Mouse (Mus musculus) limb, embryonic 12.5 days (tissue): ENCODE data around the gene Slc44a1. TPM values are rescaled to one million over a fixed set of nuclear protein-coding genes. Genes with fewer than 3 reads are reported as not detected.

Experiments
- ATAC-seq: fragments of 200-750 bp; cut with Nextera tagmentation; 2 replicates; pipeline ENCODE4 v1.8.0; 2017; ENCODE audit warnings: low read depth, moderate TSS enrichment; ENCODE audit not compliant: insufficient number of reproducible peaks, insufficient read depth, low FRiP score, low TSS enrichment
- H3K27ac ChIP-seq: fragments of 300-500 bp; sonication (generic); 2 replicates; pipeline ENCODE4 v1.5.1; 2016; ENCODE audit warnings: mild to moderate bottlenecking, moderate library complexity
- H3K27me3 ChIP-seq: fragments of 300-500 bp; sonication (generic); 2 replicates; pipeline ENCODE4 v1.6.1; 2016; ENCODE audit warnings: mild to moderate bottlenecking, moderate library complexity
- H3K36me3 ChIP-seq: fragments of 300-500 bp; sonication (generic); 2 replicates; pipeline ENCODE4 v1.6.1; 2016; ENCODE audit warnings: mild to moderate bottlenecking, moderate library complexity
- H3K4me1 ChIP-seq: fragments of 300-500 bp; sonication (generic); replicated peaks from 2 replicates; pipeline ENCODE4 v1.6.1; 2016
- H3K4me2 ChIP-seq: fragments of 300-500 bp; sonication (generic); 2 replicates; pipeline ENCODE4 v1.6.1; 2016; ENCODE audit warnings: mild to moderate bottlenecking, moderate library complexity
- H3K4me3 ChIP-seq: fragments of 300-500 bp; sonication (generic); replicated peaks from 2 replicates; pipeline ENCODE4 v1.5.1; 2016; ENCODE audit warnings: mild to moderate bottlenecking
- H3K9ac ChIP-seq: fragments of 300-500 bp; sonication (generic); replicated peaks from 2 replicates; pipeline ENCODE4 v1.6.1; 2016; ENCODE audit warnings: mild to moderate bottlenecking, moderate library complexity
- H3K9me3 ChIP-seq: fragments of 300-500 bp; sonication (generic); 2 replicates; pipeline ENCODE4 v1.6.1; 2016; ENCODE audit warnings: mild to moderate bottlenecking, moderate library complexity
- WGBS: fragments of 180-500 bp; shearing (Covaris S2); methylation state at CpG from one replicate; pipeline ENCODE4 v1.1.7; 2016; 5-methylcytosine and 5-hydroxymethylcytosine counted together
- polyA plus RNA-seq: library from polyadenylated mRNA; unstranded; fragments of >200 nt; fragmentation: Nextera tagmentation; extraction: Ambion mirVana; gene quantifications from 2 replicates; pipeline ENCODE4 v1.2.1, GENCODE M21; 2016

The Slc44a1 gene
- polyA plus RNA-seq, 1 experiment from 2014 or later = 34.5 TPM

GRCm38 (mm10) chr4:53543421-53543820, 103.2 kb downstream of the Slc44a1 start:
- Histone ChIP-seq H3K9ac (no peak overlapping the region), H3K4me3 (no peak overlapping the region), H3K36me3 (peaks cover 29% of the 10 kb centered on the region), H3K4me2 (no peak overlapping the region), H3K4me1 (no peaks in the 10 kb centered on the region), H3K27ac (no peak overlapping the region), H3K27me3 (no peaks in the 10 kb centered on the region), H3K9me3 (no peaks in the 10 kb centered on the region)
- 93% methylated on average over 8 of the region's 8 CpGs for WGBS
- no peak for ATAC-seq

GRCm38 (mm10) chr4:53544889-53545288, 104.7 kb downstream of the Slc44a1 start:
- H3K4me3 ChIP-seq = no peak overlapping the region
- H3K4me1 ChIP-seq = no peaks in the 10 kb centered on the region
- no peaks in the 10 kb centered on the region for H3K9me3 ChIP-seq
- H3K9ac ChIP-seq = no peak overlapping the region
- no peak for ATAC-seq
- 94% methylated on average over 1 of the region's 1 CpGs for WGBS
- H3K27me3 ChIP-seq = no peaks in the 10 kb centered on the region
- no peak overlapping the region for H3K4me2 ChIP-seq
- peaks cover 29% of the 10 kb centered on the region for H3K36me3 ChIP-seq
- no peak overlapping the region for H3K27ac ChIP-seq

GRCm38 (mm10) chr4:53547381-53547780, 107.2 kb downstream of the Slc44a1 start:
- 91% methylated on average over 5 of the region's 5 CpGs for WGBS
- no peaks in the 10 kb centered on the region for H3K9me3 ChIP-seq
- H3K4me1 ChIP-seq = no peaks in the 10 kb centered on the region
- H3K36me3 ChIP-seq = peaks cover 26% of the 10 kb centered on the region
- H3K4me3 ChIP-seq = no peak overlapping the region
- no peak overlapping the region for H3K27ac ChIP-seq
- H3K27me3 ChIP-seq = no peaks in the 10 kb centered on the region
- H3K9ac ChIP-seq = no peak overlapping the region
- ATAC-seq = no peak
- H3K4me2 ChIP-seq = no peak overlapping the region

- Histone ChIP-seq H3K27ac (no peak overlapping the region), H3K27me3 (no peaks in the 10 kb centered on the region), H3K9me3 (no peaks in the 10 kb centered on the region), H3K4me1 (0 out of 2 replicates have a peak, but pooled peaks cover 4% of the 10 kb centered on the region), H3K36me3 (peaks cover 23% of the 10 kb centered on the region), H3K9ac (no peak overlapping the region), H3K4me2 (no peak overlapping the region), H3K4me3 (no peak overlapping the region)
- no peak for ATAC-seq
- 78% methylated on average over 4 of the region's 4 CpGs for WGBS
Observed at GRCm38 (mm10) chr4:53549375-53549774, 109.2 kb downstream of the Slc44a1 start.

GRCm38 (mm10) chr4:53564618-53565017, 124.4 kb downstream of the Slc44a1 start:
- Histone ChIP-seq H3K9me3 (no peaks in the 10 kb centered on the region), H3K27me3 (no peaks in the 10 kb centered on the region), H3K36me3 (peaks cover 18% of the 10 kb centered on the region; the same call in 1 of the 2 replicates), H3K4me1 (no peaks in the 10 kb centered on the region), H3K4me2 (no peak overlapping the region), H3K4me3 (no peak overlapping the region), H3K9ac (no peak overlapping the region), H3K27ac (no peak overlapping the region)
- ATAC-seq = no peak
- 79% methylated on average over 5 of the region's 5 CpGs for WGBS

GRCm38 (mm10) chr4:53567065-53567464, 126.9 kb downstream of the Slc44a1 start:
- H3K27ac ChIP-seq = no peak overlapping the region
- H3K27me3 ChIP-seq = no peaks in the 10 kb centered on the region
- no peaks in the 10 kb centered on the region for H3K4me1 ChIP-seq
- no peak overlapping the region for H3K9ac ChIP-seq
- ATAC-seq = no peak
- H3K4me3 ChIP-seq = no peak overlapping the region
- 95% methylated on average over 1 of the region's 1 CpGs for WGBS
- H3K4me2 ChIP-seq = no peak overlapping the region
- peaks cover 8% of the 10 kb centered on the region; the same call in 1 of the 2 replicates for H3K36me3 ChIP-seq
- H3K9me3 ChIP-seq = no peaks in the 10 kb centered on the region

- Histone ChIP-seq H3K4me3 (no peak overlapping the region), H3K9ac (no peak overlapping the region), H3K4me2 (no peak overlapping the region), H3K36me3 (no peaks in the 10 kb centered on the region), H3K9me3 (no peaks in the 10 kb centered on the region), H3K27ac (no peak overlapping the region), H3K4me1 (no peaks in the 10 kb centered on the region), H3K27me3 (no peaks in the 10 kb centered on the region)
- ATAC-seq = no peak
- WGBS = 75% methylated on average over 2 of the region's 2 CpGs
Observed at GRCm38 (mm10) chr4:53575558-53575957, 135.3 kb downstream of the Slc44a1 start.

GRCm38 (mm10) chr4:53587676-53588075, 147.5 kb downstream of the Slc44a1 start:
- H3K9ac ChIP-seq = no peak overlapping the region
- no peaks in the 10 kb centered on the region for H3K9me3 ChIP-seq
- no peak overlapping the region for H3K4me2 ChIP-seq
- no peaks in the 10 kb centered on the region for H3K4me1 ChIP-seq
- no peaks in the 10 kb centered on the region for H3K27me3 ChIP-seq
- no peaks in the 10 kb centered on the region for H3K36me3 ChIP-seq
- no peak overlapping the region for H3K27ac ChIP-seq
- no peak for ATAC-seq
- H3K4me3 ChIP-seq = no peak overlapping the region

- Histone ChIP-seq H3K36me3 (no peaks in the 10 kb centered on the region), H3K4me1 (no peaks in the 10 kb centered on the region), H3K9me3 (no peaks in the 10 kb centered on the region), H3K27ac (no peak overlapping the region), H3K27me3 (no peaks in the 10 kb centered on the region), H3K4me3 (no peak overlapping the region), H3K9ac (no peak overlapping the region), H3K4me2 (no peak overlapping the region)
- ATAC-seq = no peak
- WGBS = 92% methylated on average over 1 of the region's 1 CpGs
Observed at GRCm38 (mm10) chr4:53588936-53589335, 148.7 kb downstream of the Slc44a1 start.

GRCm38 (mm10) chr4:53589466-53589865, 149.3 kb downstream of the Slc44a1 start:
- no peak for ATAC-seq
- WGBS = 94% methylated on average over 4 of the region's 4 CpGs

GRCm38 (mm10) chr4:53590163-53590562, 149.9 kb downstream of the Slc44a1 start:
- no peaks in the 10 kb centered on the region for H3K4me1 ChIP-seq
- H3K27ac ChIP-seq = no peak overlapping the region
- H3K4me3 ChIP-seq = no peak overlapping the region
- no peaks in the 10 kb centered on the region for H3K9me3 ChIP-seq
- no peaks in the 10 kb centered on the region for H3K27me3 ChIP-seq
- no peak for ATAC-seq
- H3K9ac ChIP-seq = no peak overlapping the region
- no peak overlapping the region for H3K4me2 ChIP-seq
- no peaks in the 10 kb centered on the region for H3K36me3 ChIP-seq
- 85% methylated on average over 4 of the region's 4 CpGs for WGBS

More at GRCm38 (mm10) chr4:53589466-53589865, 149.3 kb downstream of the Slc44a1 start:
- Histone ChIP-seq H3K4me3 (no peak overlapping the region), H3K27me3 (no peaks in the 10 kb centered on the region), H3K4me2 (no peak overlapping the region), H3K36me3 (no peaks in the 10 kb centered on the region), H3K9me3 (no peaks in the 10 kb centered on the region), H3K27ac (no peak overlapping the region), H3K9ac (no peak overlapping the region), H3K4me1 (no peaks in the 10 kb centered on the region)

- Histone ChIP-seq H3K9ac (no peak overlapping the region), H3K27ac (no peak overlapping the region), H3K4me2 (no peak overlapping the region), H3K27me3 (no peaks in the 10 kb centered on the region), H3K9me3 (no peaks in the 10 kb centered on the region), H3K4me3 (no peak overlapping the region), H3K36me3 (no peaks in the 10 kb centered on the region), H3K4me1 (no peaks in the 10 kb centered on the region)
- no peak for ATAC-seq
- 84% methylated on average over 7 of the region's 7 CpGs for WGBS
Observed at GRCm38 (mm10) chr4:53590691-53591447, 150.7 kb downstream of the Slc44a1 start.
